Mouse (Mus musculus) cortical plate, adult 2 months (tissue): Measurements from ENCODE around the gene Hist1h4h.

Experiments
- CTCF ChIP-seq: fragments of 200-500 bp; IDR thresholded peaks from 2 replicates; pipeline ENCODE4 v1.5.1; 2011; ENCODE audit warnings: mild to moderate bottlenecking, control low read depth, low read length; ENCODE audit not compliant: insufficient read depth; ENCODE audit errors: extremely low read depth
- POLR2A ChIP-seq: fragments of 200-500 bp; IDR thresholded peaks from 2 replicates; pipeline ENCODE4 v1.6.1; 2011; ENCODE audit warnings: mild to moderate bottlenecking, low read length, control low read depth; ENCODE audit not compliant: insufficient read depth; ENCODE audit errors: extremely low read depth

GRCm38 (mm10) chr13:23529005-23529404, 1.8 kb upstream of the Hist1h4h start:
- no peak for TF ChIP-seq CTCF
- no peak for TF ChIP-seq POLR2A
